Mouse (Mus musculus): ENCODE data around the gene Plxna2.
A peak's percentile ranks its signal among the peaks of the same experiment; 100 is the strongest.

Plxna2 gene

GRCm38 (mm10) chr1:194774754-194775153, 156.7 kb downstream of the Plxna2 start:
- DNase-seq, result no peak

GRCm38 (mm10) chr1:194775656-194776374, 157.8 kb downstream of the Plxna2 start:
- no peak for DNase-seq

DNA sequence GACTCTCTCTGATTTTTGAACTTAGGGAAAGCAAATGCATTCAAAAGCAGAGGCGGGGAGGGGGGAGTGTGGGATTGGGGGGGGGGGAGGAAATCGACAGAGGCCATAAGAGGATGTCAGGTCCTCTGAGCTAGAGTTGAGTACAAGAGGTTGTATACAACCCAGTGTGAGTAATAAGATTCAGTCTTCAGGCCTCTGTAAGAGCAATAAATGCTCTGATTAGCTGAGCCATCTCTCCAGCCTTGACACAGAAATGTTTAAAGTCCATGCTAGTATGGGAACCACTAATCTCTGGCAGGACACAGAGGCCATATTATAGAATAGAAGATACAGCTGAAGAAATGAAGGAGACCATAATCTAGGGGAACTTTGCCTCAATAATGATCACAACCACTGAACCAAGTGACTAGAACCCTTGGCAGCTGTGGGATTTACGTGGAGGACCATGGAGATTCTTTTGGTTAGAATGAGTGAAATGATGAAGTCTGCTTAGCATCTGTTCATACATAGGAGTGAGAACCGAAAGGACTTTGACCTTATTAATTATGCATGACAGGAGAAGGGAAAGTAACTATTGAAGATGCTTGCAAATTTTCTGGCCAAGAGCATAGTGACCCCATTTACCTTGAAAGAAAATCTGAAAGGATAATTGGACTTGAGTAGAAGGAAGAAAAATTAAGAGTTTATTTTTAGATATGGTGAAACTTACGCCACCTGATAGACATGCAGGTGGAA, 158.7 kb downstream of the Plxna2 start:
- DNase-seq, result no peak

GRCm38 (mm10) chr1:194777608-194778007, 159.6 kb downstream of the Plxna2 start:
- DNase-seq, result no peak

GRCm38 (mm10) chr1:194780392-194780791, 162.4 kb downstream of the Plxna2 start:
- no peak for DNase-seq

GRCm38 (mm10) chr1:194780794-194781390, 162.9 kb downstream of the Plxna2 start:
- no peak for DNase-seq

- no peak for DNase-seq
Observed at GRCm38 (mm10) chr1:194781556-194781955, 163.5 kb downstream of the Plxna2 start.

- DNase-seq, result no peak
Observed at GRCm38 (mm10) chr1:194782325-194782724, 164.3 kb downstream of the Plxna2 start.

GRCm38 (mm10) chr1:194787626-194788025, 169.6 kb downstream of the Plxna2 start:
- no peak for DNase-seq

DNA sequence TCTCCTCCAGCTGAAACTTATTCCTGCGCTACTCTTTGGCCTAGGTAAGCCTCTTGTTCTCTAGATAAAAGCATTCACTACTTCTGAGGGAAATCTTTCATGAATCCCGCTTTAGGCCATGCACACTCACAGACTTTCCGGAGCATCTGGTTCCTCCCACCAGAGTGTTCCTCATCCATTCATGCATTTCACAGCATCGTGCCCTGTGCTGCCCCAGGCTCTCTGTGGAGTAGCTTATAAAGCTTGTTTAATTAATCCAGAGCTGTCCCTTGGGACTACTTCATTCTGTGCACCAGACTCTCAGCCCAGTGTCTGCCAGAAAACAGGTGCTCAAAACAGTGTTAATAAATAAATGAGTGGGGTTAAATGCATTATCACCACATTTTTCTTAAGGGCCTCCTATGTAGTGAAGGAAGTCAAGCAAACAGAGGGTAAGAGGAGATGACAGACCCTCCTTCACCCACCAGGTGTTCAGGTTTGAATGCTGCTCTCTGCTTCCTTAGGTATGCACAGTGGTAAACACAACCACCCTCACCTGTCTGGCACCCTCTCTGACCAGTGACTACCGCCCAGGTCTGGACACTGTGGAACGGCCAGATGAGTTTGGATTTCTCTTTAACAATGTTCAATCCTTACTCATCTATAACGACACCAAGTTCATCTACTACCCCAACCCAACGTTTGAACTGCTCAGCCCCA, 175.4 kb downstream of the Plxna2 start:
- no peak for DNase-seq

DNA sequence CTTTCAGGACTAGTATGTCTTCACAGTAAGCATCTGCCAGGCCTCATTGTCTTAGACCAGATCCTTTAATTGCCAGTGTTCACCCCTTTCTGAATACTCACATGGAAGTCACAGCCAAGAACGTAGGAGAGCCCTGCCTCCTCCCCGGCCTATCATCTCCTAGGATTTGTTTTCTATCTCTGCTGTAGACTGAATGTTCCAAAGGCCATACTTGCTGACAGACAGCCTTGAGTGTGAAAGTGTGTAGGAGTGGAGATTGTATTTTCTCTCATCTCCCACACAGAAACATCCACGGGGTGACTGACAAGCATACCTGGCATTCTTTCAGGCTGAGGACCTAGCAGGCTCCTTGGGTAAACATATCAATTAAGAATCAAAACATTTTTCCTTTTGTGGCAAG, 177.3 kb downstream of the Plxna2 start:
- no peak for DNase-seq

DNA sequence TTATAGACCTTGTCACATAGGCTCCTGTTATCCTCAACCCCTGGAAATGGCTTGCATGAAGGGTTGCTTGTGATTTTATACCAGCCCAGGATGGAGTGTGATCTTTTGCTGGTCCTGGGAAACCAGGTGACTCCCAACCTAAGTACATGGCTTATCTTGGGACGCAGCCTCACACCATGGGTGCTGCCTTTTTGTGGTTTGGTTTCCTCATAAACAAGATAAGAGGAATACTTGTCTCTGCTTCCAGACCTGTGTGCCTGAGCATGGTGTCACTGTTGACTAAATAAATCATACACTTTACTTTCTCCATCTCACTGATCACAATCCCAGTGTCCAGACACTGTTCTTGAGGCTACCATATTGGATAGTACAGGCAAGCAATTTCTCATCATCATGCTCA, 179.8 kb downstream of the Plxna2 start:
- no peak for DNase-seq

DNA sequence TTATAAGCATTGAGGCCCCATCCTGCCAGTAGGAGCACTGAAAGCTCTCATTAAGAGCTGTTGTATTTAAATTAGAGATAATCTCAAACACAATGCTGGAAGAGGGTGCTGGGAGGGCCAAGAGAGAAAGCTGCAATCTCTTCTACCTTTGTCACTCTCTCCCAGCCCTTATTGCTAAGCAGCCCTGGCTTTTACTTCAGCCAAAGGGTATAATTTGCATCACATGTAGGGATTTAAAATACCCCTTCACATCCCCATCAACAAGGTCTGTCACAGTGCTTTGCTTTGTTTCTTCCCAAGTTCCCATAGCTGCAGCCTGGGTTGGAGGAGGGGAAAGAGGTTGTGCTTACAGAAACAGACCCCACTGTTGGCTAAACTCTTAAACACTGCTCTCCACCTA, 180.5 kb downstream of the Plxna2 start:
- DNase-seq, result no peak

DNA sequence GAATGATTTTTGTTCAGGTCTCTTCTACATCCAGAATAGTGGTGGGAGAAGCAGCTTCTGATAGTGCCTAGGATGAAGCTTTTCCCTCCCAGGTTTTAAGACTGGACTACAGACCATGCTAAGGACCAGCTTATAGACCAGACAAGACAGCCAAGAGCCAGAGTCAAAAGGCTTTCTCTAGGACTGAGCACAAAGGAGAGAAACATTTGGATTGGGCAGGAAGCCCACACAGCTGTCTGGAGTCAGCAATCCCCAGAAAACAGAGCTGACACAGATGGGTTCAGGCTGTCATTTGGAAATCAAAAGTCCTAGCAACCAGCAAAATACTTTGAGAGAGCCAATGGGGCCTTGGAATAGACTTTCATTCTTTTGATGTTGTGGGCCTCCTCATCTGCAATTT, 190.2 kb downstream of the Plxna2 start:
- DNase-seq, result no peak

DNA sequence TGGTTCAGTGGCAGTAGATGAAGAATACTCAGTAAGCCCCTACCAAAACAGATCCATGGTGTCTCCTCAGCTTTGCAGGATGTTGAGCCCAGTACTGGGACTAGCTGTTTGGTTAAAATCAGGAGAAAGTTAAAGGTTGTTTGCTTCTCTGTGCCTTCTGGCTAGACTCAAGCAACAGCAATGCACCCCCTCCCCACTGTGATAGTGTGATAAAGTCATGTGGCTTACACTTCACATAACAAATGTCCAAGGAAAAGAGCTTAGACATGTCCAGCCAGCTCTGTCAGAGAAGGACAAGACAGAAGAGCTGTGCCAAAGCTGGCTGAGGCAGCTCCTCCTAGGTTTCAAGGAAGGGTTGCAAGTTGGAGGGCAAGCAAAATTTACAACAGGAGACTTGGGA, 190.7 kb downstream of the Plxna2 start:
- no peak for DNase-seq

- DNase-seq, result no peak
Observed at GRCm38 (mm10) chr1:194809600-194809999, 191.6 kb downstream of the Plxna2 start.

DNA sequence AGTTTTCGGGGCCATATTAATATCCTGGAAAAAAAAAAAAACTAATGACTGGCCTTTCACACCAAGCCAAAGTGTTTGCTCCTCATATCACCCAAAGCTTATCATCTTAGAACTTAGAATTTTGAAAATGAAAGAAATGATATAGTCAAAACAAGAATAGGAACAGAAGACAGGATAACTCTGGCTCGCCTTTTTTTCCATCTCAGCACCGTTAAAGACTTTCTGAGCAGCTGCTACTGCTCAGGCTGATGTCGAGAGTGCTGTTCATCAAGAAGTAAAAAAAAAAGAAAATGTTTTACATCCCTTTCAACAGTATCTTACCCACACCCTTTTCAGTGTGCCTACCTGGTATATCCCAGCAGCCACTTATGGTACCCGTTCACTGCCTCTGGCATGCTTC, 196.2 kb downstream of the Plxna2 start:
- no peak for DNase-seq

GRCm38 (mm10) chr1:194815547-194815946, 197.5 kb downstream of the Plxna2 start:
- DNase-seq, result no peak

DNA sequence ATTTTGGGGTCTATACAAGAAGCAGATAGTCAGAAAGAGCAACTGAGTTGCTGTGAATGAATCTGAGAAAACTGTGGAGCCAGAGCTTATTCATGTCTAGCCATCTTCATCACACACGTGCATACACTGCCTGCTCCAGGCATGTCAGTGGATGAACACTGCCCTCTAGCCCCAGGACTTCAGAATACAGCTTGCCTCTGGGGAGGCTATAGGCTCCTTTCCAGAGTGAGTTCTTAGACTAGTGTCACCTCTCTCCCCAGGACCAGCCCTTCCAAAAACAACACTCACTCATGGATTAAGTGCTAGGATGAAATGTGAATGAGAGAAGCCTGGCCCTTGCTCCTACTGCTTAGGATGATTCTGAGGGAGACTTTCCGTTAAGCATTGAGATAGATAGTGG, 198.9 kb downstream of the Plxna2 start:
- peak; percentile 23 to 69 for DNase-seq

- no peak for DNase-seq
Observed at GRCm38 (mm10) chr1:194820953-194821352, 202.9 kb downstream of the Plxna2 start.

- DNase-seq, result no peak
Observed at GRCm38 (mm10) chr1:194821721-194822120, 203.7 kb downstream of the Plxna2 start.

GRCm38 (mm10) chr1:194828316-194828715, 210.3 kb downstream of the Plxna2 start:
- no peak for DNase-seq

DNA sequence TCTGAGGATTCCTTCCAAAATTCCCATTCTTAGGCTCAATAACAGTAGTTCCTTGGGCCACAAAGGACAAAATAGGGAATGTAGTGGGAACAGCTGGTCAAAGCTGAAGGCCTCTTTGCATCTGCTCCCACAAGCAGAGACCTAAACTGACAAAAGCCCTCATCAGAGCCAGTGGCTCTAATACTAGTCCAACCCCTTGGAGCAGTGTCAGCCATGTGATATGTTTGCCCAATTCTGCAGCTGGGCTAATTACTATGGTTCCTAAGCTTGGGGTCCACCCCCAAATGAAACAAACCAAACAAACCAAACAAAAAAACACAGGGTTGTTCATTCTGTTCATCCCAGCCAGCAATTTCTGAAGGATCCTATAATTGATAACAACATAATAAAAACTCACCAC, 217.2 kb downstream of the Plxna2 start:
- no peak for DNase-seq

DNA sequence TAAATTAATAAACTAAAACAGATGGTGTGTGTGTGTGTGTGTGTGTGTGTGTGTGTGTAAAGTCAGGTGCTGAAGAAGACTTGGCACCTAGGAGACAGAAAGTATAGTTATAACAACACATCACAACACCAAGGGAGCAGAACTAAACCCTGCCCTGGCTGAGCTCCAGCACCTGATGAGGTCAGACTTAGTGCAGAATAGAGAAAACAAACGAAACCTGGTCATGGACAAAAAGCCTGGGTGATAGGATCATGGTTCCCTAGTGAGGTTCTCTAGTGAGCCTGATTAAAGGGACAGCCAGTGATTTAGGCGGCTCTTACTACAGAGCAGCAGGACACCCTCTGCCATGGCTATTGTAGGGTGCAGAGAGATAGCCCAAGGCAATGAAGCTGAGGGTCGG, 218.2 kb downstream of the Plxna2 start:
- no peak for DNase-seq

All from kidney, adult 8-10 months (tissue).